Mouse (Mus musculus) heart, embryonic 14.5 days (tissue): Measurements from ENCODE around the gene Gnb1. TPM values are rescaled to one million over a fixed set of nuclear protein-coding genes. Genes with fewer than 3 reads are reported as not detected.

Source experiments
- ATAC-seq: fragments of 200-750 bp; cut with Nextera tagmentation; 2 replicates; pipeline ENCODE4 v1.8.0; 2017; ENCODE audit warnings: low read depth, moderate TSS enrichment; ENCODE audit not compliant: insufficient number of reproducible peaks, insufficient read depth, low FRiP score
- H3K27ac ChIP-seq, 2 experiments: fragments of 200-500 bp in 1 of 2; fragments of 300-500 bp in 1 of 2; sonication (generic) in 1 of 2; replicated peaks in 1 of 2; 2 replicates each; pipeline ENCODE4 v1.5.1; 2012 to 2014; ENCODE audit warnings: low read depth in 2 of 2, low read length in 2 of 2, control low read depth in 1 of 2, mild to moderate bottlenecking in 1 of 2, mixed read lengths in 1 of 2; ENCODE audit not compliant: control insufficient read depth in 1 of 2, insufficient read depth in 1 of 2
- H3K27me3 ChIP-seq: fragments of 300-500 bp; sonication (generic); 2 replicates; pipeline ENCODE4 v1.6.1; 2014; ENCODE audit warnings: mild to moderate bottlenecking, low read length, control low read depth; ENCODE audit not compliant: control insufficient read depth, insufficient read depth
- H3K36me3 ChIP-seq: fragments of 300-500 bp; sonication (generic); 2 replicates; pipeline ENCODE4 v1.6.1; 2014; ENCODE audit warnings: mild to moderate bottlenecking, control low read depth, low read length, mixed read lengths; ENCODE audit not compliant: control insufficient read depth, insufficient read depth
- H3K4me1 ChIP-seq, 2 experiments: fragments of 200-500 bp in 1 of 2; fragments of 300-500 bp in 1 of 2; sonication (generic) in 1 of 2; 2 replicates each; pipeline ENCODE4 v1.6.1; 2012 to 2014; ENCODE audit warnings: low read length in 2 of 2, control low read depth in 1 of 2, mixed read lengths in 1 of 2; ENCODE audit not compliant: control insufficient read depth in 2 of 2, insufficient read depth in 2 of 2
- H3K4me2 ChIP-seq: fragments of 300-500 bp; sonication (generic); 2 replicates; pipeline ENCODE4 v1.6.1; 2014; ENCODE audit warnings: mild to moderate bottlenecking, low read length
- H3K4me3 ChIP-seq, 2 experiments: fragments of 200-500 bp in 1 of 2; fragments of 300-500 bp in 1 of 2; sonication (generic) in 1 of 2; 2 replicates each; pipeline ENCODE4 v1.5.1; 2012 to 2014; ENCODE audit warnings: low read length in 2 of 2, mild to moderate bottlenecking in 2 of 2, control low read depth in 1 of 2, low read depth in 1 of 2, moderate library complexity in 1 of 2; ENCODE audit not compliant: control insufficient read depth in 1 of 2, insufficient read depth in 1 of 2
- H3K9ac ChIP-seq: fragments of 300-500 bp; sonication (generic); 2 replicates; pipeline ENCODE4 v1.6.1; 2014; ENCODE audit warnings: mild to moderate bottlenecking, low read length
- H3K9me3 ChIP-seq: fragments of 300-500 bp; sonication (generic); 2 replicates; pipeline ENCODE4 v1.6.1; 2016; ENCODE audit warnings: low read length, control low read depth; ENCODE audit not compliant: control insufficient read depth
- WGBS: fragments of 180-500 bp; shearing (Covaris S2); extraction: QIAGEN DNeasy Blood & Tissue Kit; methylation state at CpG from one replicate; pipeline ENCODE4 v1.1.7; 2014; 5-methylcytosine and 5-hydroxymethylcytosine counted together
- polyA plus RNA-seq: library from polyadenylated mRNA; unstranded; fragments of >200 nt; fragmentation: Nextera tagmentation; extraction: Ambion mirVana; gene quantifications from 2 replicates; pipeline ENCODE4 v1.2.1, GENCODE M21; 2014

Gnb1 gene
- polyA plus RNA-seq, 1 experiment from 2014 or later: 396 TPM

DNA sequence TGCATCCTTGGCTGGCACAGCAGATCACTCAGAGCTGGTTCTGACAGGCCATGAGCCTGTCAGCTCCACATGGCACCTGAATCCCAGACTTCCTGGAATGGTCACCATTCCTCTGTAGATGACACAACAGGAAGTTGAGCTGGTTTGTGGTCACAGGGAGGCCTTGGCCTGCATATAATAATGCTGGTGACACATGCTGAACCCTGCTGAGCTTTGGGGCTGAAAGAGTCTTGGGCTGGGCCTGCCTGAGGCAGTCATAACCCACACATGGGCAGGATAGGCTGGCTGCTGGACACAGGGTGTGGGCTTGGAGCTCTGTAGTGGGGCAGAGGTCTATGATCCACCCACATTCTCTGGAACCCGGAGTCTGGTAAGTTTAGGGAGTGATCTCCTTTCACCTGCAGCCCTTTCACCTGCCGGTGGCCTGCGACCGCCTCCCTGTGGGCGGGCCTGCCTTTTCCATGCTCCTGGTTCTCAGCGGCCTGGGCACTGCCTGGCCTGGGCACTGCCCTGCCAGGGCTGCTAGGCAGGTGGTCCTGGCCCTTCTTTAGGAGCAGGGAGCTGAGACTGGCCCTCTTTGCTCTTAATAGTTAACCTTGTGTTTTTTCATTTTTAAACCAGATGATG is 91.2 kb downstream of the Gnb1 start:
- H3K4me1 ChIP-seq: no peaks in the 10 kb centered on the region
- no peak overlapping the region for H3K4me2 ChIP-seq
- H3K9ac ChIP-seq: no peak overlapping the region
- no peaks in the 10 kb centered on the region for H3K27me3 ChIP-seq
- WGBS: 91% methylated on average over 6 of the region's 6 CpGs
- no peaks in the 10 kb centered on the region for H3K9me3 ChIP-seq
- no peak overlapping the region for H3K4me3 ChIP-seq
- no peak for ATAC-seq
- peaks cover 85% of the 10 kb centered on the region for H3K36me3 ChIP-seq
- H3K27ac ChIP-seq: no peak overlapping the region

DNA sequence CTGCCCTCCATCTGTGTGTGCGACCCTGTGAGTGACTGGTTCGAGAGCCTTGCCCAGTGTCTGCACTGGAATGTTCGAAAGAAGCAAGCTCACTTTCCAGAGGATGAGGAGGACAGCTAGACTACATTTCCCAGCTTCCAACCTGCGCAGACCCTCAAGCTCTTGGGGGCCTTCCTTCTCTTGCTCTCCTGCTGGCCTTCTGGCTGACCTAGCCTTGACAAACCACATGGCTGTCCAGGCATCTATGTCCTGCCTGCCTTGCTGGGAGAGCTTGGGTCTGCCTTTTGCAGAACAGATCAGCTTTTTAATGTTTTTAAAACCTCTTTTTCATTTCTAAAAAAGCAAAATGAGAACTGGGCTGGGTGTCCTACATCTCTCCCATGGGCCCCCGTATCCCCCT is 98.2 kb downstream of the Gnb1 start:
- WGBS: 88% methylated on average over 5 of the region's 5 CpGs
- H3K4me1 ChIP-seq: no peaks in the 10 kb centered on the region
- peaks cover 63% of the 10 kb centered on the region for H3K36me3 ChIP-seq
- no peak for ATAC-seq
- H3K4me2 ChIP-seq: no peak overlapping the region
- H3K4me3 ChIP-seq: no peak overlapping the region
- H3K27ac ChIP-seq: no peak overlapping the region
- no peaks in the 10 kb centered on the region for H3K9me3 ChIP-seq
- no peaks in the 10 kb centered on the region for H3K27me3 ChIP-seq
- H3K9ac ChIP-seq: no peak overlapping the region

GRCm38 (mm10) chr4:155591012-155591719 is 100.0 kb downstream of the Gnb1 start:
- WGBS: 65% methylated on average over 7 of the region's 7 CpGs
- no peak for ATAC-seq
- Histone ChIP-seq H3K9me3 (no peaks in the 10 kb centered on the region), H3K4me2 (no peak overlapping the region), H3K27ac (no peak overlapping the region), H3K4me1 (peaks cover 2 to 3% of the 10 kb centered on the region in 2 experiments; a peak in 1 of 4 replicates), H3K4me3 (no peak overlapping the region), H3K9ac (no peak overlapping the region), H3K27me3 (no peaks in the 10 kb centered on the region), H3K36me3 (peaks cover 45% of the 10 kb centered on the region)

- Histone ChIP-seq H3K9me3 (no peaks in the 10 kb centered on the region), H3K4me2 (no peak overlapping the region), H3K36me3 (peaks cover 20% of the 10 kb centered on the region), H3K4me3 (no peak overlapping the region), H3K9ac (no peak overlapping the region), H3K27ac (no peak overlapping the region), H3K27me3 (no peaks in the 10 kb centered on the region), H3K4me1 (peaks cover 2 to 3% of the 10 kb centered on the region in 2 experiments; a peak in 1 of 4 replicates)
- 46% methylated on average over 1 of the region's 1 CpGs for WGBS
- no peak for ATAC-seq
Measured at GRCm38 (mm10) chr4:155593780-155594179, 102.6 kb downstream of the Gnb1 start.

DNA sequence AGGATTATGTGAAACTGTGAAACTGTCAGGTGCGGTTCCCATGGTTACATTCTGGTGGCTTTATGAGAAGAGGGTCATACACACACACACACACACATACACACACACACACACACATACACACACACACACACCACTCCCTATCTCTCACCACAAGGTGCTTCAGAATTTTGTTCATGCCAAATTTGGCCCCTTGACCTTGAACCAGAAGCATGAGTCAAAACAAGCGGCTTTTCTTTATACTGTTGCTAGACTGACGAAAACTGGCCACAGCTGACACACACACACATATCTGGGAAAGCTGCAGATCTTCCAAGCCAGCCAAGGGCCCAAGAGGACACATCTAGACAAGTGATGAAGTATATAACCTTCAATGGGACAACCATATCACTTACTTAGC is 104.6 kb downstream of the Gnb1 start:
- no peak for ATAC-seq
- Histone ChIP-seq H3K4me3 (no peak overlapping the region), H3K27ac (no peak overlapping the region), H3K4me2 (no peak overlapping the region), H3K9ac (no peak overlapping the region), H3K9me3 (no peaks in the 10 kb centered on the region), H3K27me3 (no peaks in the 10 kb centered on the region), H3K4me1 (peaks cover 2 to 3% of the 10 kb centered on the region in 2 experiments; a peak in 1 of 4 replicates), H3K36me3 (no peaks in the 10 kb centered on the region)
- WGBS: 64% methylated on average over 3 of the region's 3 CpGs

DNA sequence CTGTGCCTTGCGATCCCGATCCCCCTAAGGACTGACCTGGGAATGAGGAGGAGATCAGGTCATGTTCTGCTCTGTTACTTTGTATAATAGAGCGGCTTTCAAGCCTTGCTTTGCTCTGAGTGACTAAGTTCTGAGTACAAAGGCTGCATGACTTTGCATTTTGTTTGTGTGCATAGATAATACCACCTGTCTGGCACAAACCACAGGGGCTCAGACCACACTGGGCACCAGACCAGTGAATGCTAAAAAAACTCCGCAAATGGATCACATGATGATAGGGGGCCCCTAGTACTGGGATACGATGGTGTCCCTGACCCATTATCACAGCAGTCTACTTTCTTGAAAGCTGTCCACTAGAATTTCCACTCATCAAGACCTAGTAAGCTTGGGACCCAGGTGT is 105.4 kb downstream of the Gnb1 start:
- no peaks in the 10 kb centered on the region for H3K27me3 ChIP-seq
- H3K27ac ChIP-seq: no peak overlapping the region

GRCm38 (mm10) chr4:155598536-155598935 is 107.4 kb downstream of the Gnb1 start:
- peaks cover 8% of the 10 kb centered on the region for H3K36me3 ChIP-seq
- no peak for ATAC-seq
- H3K4me3 ChIP-seq: no peak overlapping the region
- H3K9me3 ChIP-seq: no peaks in the 10 kb centered on the region
- H3K9ac ChIP-seq: no peak overlapping the region
- no peaks in the 10 kb centered on the region for H3K27me3 ChIP-seq
- H3K4me1 ChIP-seq: peaks cover 2 to 13% of the 10 kb centered on the region in 2 experiments; a peak in 3 of 4 replicates
- WGBS: 21% methylated on average over 20 of the region's 20 CpGs
- H3K27ac ChIP-seq: no peak overlapping the region
- no peak overlapping the region for H3K4me2 ChIP-seq

More for the DNA sequence above, 105.4 kb downstream of the Gnb1 start:
- Histone ChIP-seq H3K36me3 (no peaks in the 10 kb centered on the region), H3K4me2 (no peak overlapping the region), H3K4me3 (no peak overlapping the region), H3K9ac (no peak overlapping the region), H3K4me1 (peaks cover 2 to 3% of the 10 kb centered on the region in 2 experiments; a peak in 1 of 4 replicates), H3K9me3 (no peaks in the 10 kb centered on the region)
- ATAC-seq: no peak
- 69% methylated on average over 5 of the region's 5 CpGs for WGBS
